In genomic region chr5:52736046-52736445, GRCm38 (mm10) we compare ENCODE assay signal across 20 mouse cellular contexts.
"Had no signal": no experiment of that assay in that cellular context is flagged by ENCODE, and none has a peak within 500 bp of the region (broad histone marks: within the 10 kb centered on the region; RNA-seq: fewer than 3 reads in every experiment).

No protein-coding gene starts in this region.

- H3K36me3 ChIP-seq: lung, embryonic 15.5 days; midbrain, embryonic 10.5 days; midbrain, embryonic 12.5 days; neural tube, embryonic 13.5 days; neural tube, embryonic 15.5 days; stomach, embryonic 15.5 days had no signal

- H3K27me3 ChIP-seq: lung, embryonic 15.5 days; midbrain, embryonic 12.5 days; neural tube, embryonic 13.5 days; neural tube, embryonic 15.5 days; stomach, embryonic 15.5 days had no signal

- H3K27ac ChIP-seq: lung, embryonic 15.5 days; midbrain, embryonic 10.5 days; midbrain, embryonic 12.5 days; neural tube, embryonic 13.5 days; neural tube, embryonic 15.5 days; stomach, embryonic 15.5 days; stomach, postnatal 0 days had no signal

- H3K4me3 ChIP-seq: lung, embryonic 15.5 days; midbrain, embryonic 10.5 days; midbrain, embryonic 12.5 days; myocyte; neural tube, embryonic 13.5 days; neural tube, embryonic 15.5 days; stomach, embryonic 15.5 days had no signal

- H3K4me2 ChIP-seq: lung, embryonic 15.5 days; midbrain, embryonic 12.5 days; neural tube, embryonic 13.5 days; neural tube, embryonic 15.5 days; stomach, embryonic 15.5 days had no signal

- H3K9me3 ChIP-seq: lung, embryonic 15.5 days; midbrain, embryonic 10.5 days; midbrain, embryonic 12.5 days; neural tube, embryonic 13.5 days; neural tube, embryonic 15.5 days; stomach, embryonic 15.5 days had no signal

- DNase-seq: lung, adult 18-20 months; lung, postnatal 10 days; midbrain, embryonic 14.5 days; retina, postnatal 1 day; right cerebral cortex, adult 18-20 months; right cerebral cortex, postnatal 25 days; right cerebral cortex, postnatal 4 days; spleen, adult 18-20 months; thymus, adult 2 months; thymus, postnatal 25 days; thymus, postnatal 4 days had no signal

- H3K4me1 ChIP-seq: midbrain, embryonic 10.5 days; midbrain, embryonic 12.5 days; neural tube, embryonic 13.5 days; neural tube, embryonic 15.5 days had no signal

- H3K9ac ChIP-seq: lung, embryonic 15.5 days; midbrain, embryonic 12.5 days; neural tube, embryonic 13.5 days; neural tube, embryonic 15.5 days; stomach, embryonic 15.5 days had no signal

- ATAC-seq: midbrain, embryonic 16.5 days had no signal
